Mouse (Mus musculus): ENCODE data around the gene Itga7. TPM values are rescaled to one million over a fixed set of nuclear protein-coding genes. Genes with fewer than 3 reads are reported as not detected.

Itga7 gene
- polyA plus RNA-seq, 1 experiment from 2014 or later, result 1.1 TPM

GRCm38 (mm10) chr10:128950208-128950887 lies 16.7 kb downstream of the Itga7 start:
- H3K4me3 ChIP-seq, result no peak overlapping the region
- H3K36me3 ChIP-seq, result no peaks in the 10 kb centered on the region
- no peaks in the 10 kb centered on the region for H3K9me3 ChIP-seq
- H3K27ac ChIP-seq, result no peak overlapping the region
- 0 out of 2 replicates have a peak, but pooled peaks cover 4% of the 10 kb centered on the region for H3K4me1 ChIP-seq
- no peak for DNase-seq (ENCODE audit: low spot score)
- H3K27me3 ChIP-seq (ENCODE audit: insufficient read depth, poor library complexity, severe bottlenecking), result 0 out of 2 replicates have a peak, but pooled peaks cover 8% of the 10 kb centered on the region
- 60% methylated on average over 16 of the region's 16 CpGs for WGBS

GRCm38 (mm10) chr10:128958340-128958739 lies 24.7 kb downstream of the Itga7 start:
- DNase-seq (ENCODE audit: low spot score), result no peak
- no peaks in the 10 kb centered on the region for H3K4me1 ChIP-seq
- H3K27me3 ChIP-seq (ENCODE audit: insufficient read depth, poor library complexity, severe bottlenecking), result peaks cover 14% of the 10 kb centered on the region; the same call in 1 of the 2 replicates
- WGBS, result 70% methylated on average over 10 of the region's 10 CpGs
- H3K36me3 ChIP-seq, result no peaks in the 10 kb centered on the region
- H3K4me3 ChIP-seq, result no peak overlapping the region
- H3K27ac ChIP-seq, result no peak overlapping the region
- no peaks in the 10 kb centered on the region for H3K9me3 ChIP-seq

GRCm38 (mm10) chr10:128960142-128960541 lies 26.5 kb downstream of the Itga7 start:
- no peak for DNase-seq (ENCODE audit: low spot score)
- Histone ChIP-seq H3K36me3 (no peaks in the 10 kb centered on the region), H3K27me3 (ENCODE audit: insufficient read depth, poor library complexity, severe bottlenecking) (peaks cover 14% of the 10 kb centered on the region; the same call in 1 of the 2 replicates), H3K4me1 (no peaks in the 10 kb centered on the region), H3K27ac (no peak overlapping the region), H3K4me3 (no peak overlapping the region), H3K9me3 (no peaks in the 10 kb centered on the region)
- 67% methylated on average over 4 of the region's 4 CpGs for WGBS

- H3K36me3 ChIP-seq, result no peaks in the 10 kb centered on the region
- H3K4me3 ChIP-seq, result no peak within 1 kb of the TSS
- no peak for DNase-seq (ENCODE audit: low spot score)
- peaks cover 12% of the 10 kb centered on the region; the same call in 1 of the 2 replicates for H3K27me3 ChIP-seq (ENCODE audit: insufficient read depth, poor library complexity, severe bottlenecking)
- no peak within 1 kb of the TSS for H3K27ac ChIP-seq
- no peaks in the 10 kb centered on the region for H3K4me1 ChIP-seq
- 75% methylated on average over 12 of the region's 12 CpGs for WGBS
- no peaks in the 10 kb centered on the region for H3K9me3 ChIP-seq
Measured at GRCm38 (mm10) chr10:128960590-128961584, 27.3 kb downstream of the Itga7 start, which contains the start of gene Mettl7b. Gene Mettl7b (minus strand): TSS chr10:128960988.

- DNase-seq (ENCODE audit: low spot score), result no peak
- Histone ChIP-seq H3K27me3 (ENCODE audit: insufficient read depth, poor library complexity, severe bottlenecking) (no peaks in the 10 kb centered on the region), H3K27ac (no peak overlapping the region), H3K9me3 (no peaks in the 10 kb centered on the region), H3K4me3 (no peak overlapping the region), H3K36me3 (no peaks in the 10 kb centered on the region), H3K4me1 (no peaks in the 10 kb centered on the region)
- 75% methylated on average over 2 of the region's 2 CpGs for WGBS
Measured at GRCm38 (mm10) chr10:128964961-128965360, 31.3 kb downstream of the Itga7 start.

GRCm38 (mm10) chr10:128965871-128966270 lies 32.3 kb downstream of the Itga7 start:
- no peak overlapping the region for H3K27ac ChIP-seq
- peaks cover 2% of the 10 kb centered on the region; the same call in 1 of the 2 replicates for H3K4me1 ChIP-seq
- no peaks in the 10 kb centered on the region for H3K36me3 ChIP-seq
- 86% methylated on average over 6 of the region's 6 CpGs for WGBS
- no peaks in the 10 kb centered on the region for H3K27me3 ChIP-seq (ENCODE audit: insufficient read depth, poor library complexity, severe bottlenecking)
- DNase-seq (ENCODE audit: low spot score), result no peak
- H3K9me3 ChIP-seq, result no peaks in the 10 kb centered on the region
- H3K4me3 ChIP-seq, result no peak overlapping the region

GRCm38 (mm10) chr10:128968341-128968749 lies 34.7 kb downstream of the Itga7 start:
- Histone ChIP-seq H3K9me3 (no peaks in the 10 kb centered on the region), H3K4me1 (peaks cover 2% of the 10 kb centered on the region; the same call in 1 of the 2 replicates), H3K27me3 (ENCODE audit: insufficient read depth, poor library complexity, severe bottlenecking) (no peaks in the 10 kb centered on the region), H3K27ac (no peak overlapping the region), H3K36me3 (no peaks in the 10 kb centered on the region), H3K4me3 (no peak overlapping the region)
- no peak for DNase-seq (ENCODE audit: low spot score)
- 50% methylated on average over 1 of the region's 1 CpGs for WGBS

- WGBS, result 31% methylated on average over 1 of the region's 1 CpGs
- H3K9me3 ChIP-seq, result no peaks in the 10 kb centered on the region
- no peaks in the 10 kb centered on the region for H3K36me3 ChIP-seq
- H3K27me3 ChIP-seq (ENCODE audit: insufficient read depth, poor library complexity, severe bottlenecking), result no peaks in the 10 kb centered on the region
- no peak overlapping the region for H3K27ac ChIP-seq
- DNase-seq (ENCODE audit: low spot score), result no peak
- H3K4me3 ChIP-seq, result no peak overlapping the region
- peaks cover 2% of the 10 kb centered on the region; the same call in 1 of the 2 replicates for H3K4me1 ChIP-seq
Measured at GRCm38 (mm10) chr10:128970740-128971250, 37.2 kb downstream of the Itga7 start.

- Histone ChIP-seq H3K4me1 (peaks cover 2% of the 10 kb centered on the region), H3K9me3 (no peaks in the 10 kb centered on the region), H3K36me3 (no peaks in the 10 kb centered on the region), H3K27ac (no peak overlapping the region), H3K4me3 (no peak overlapping the region), H3K27me3 (ENCODE audit: insufficient read depth, poor library complexity, severe bottlenecking) (no peaks in the 10 kb centered on the region)
- WGBS, result 74% methylated on average over 4 of the region's 4 CpGs
- no peak for DNase-seq (ENCODE audit: low spot score)
Measured at GRCm38 (mm10) chr10:128972841-128973240, 39.2 kb downstream of the Itga7 start.

- peak overlapping the region; percentile 29; the same call in 1 of the 2 replicates for H3K27ac ChIP-seq
- 24% methylated on average over 3 of the region's 3 CpGs for WGBS
- no peak overlapping the region for H3K4me3 ChIP-seq
- H3K27me3 ChIP-seq (ENCODE audit: insufficient read depth, poor library complexity, severe bottlenecking), result no peaks in the 10 kb centered on the region
- no peak for DNase-seq (ENCODE audit: low spot score)
- no peaks in the 10 kb centered on the region for H3K36me3 ChIP-seq
- no peaks in the 10 kb centered on the region for H3K9me3 ChIP-seq
- peaks cover 8% of the 10 kb centered on the region; the same call in 1 of the 2 replicates for H3K4me1 ChIP-seq
Measured at GRCm38 (mm10) chr10:128976395-128976794, 42.8 kb downstream of the Itga7 start.

GRCm38 (mm10) chr10:128977522-128978114 lies 44.0 kb downstream of the Itga7 start:
- H3K9me3 ChIP-seq, result no peaks in the 10 kb centered on the region
- H3K27ac ChIP-seq, result no peak overlapping the region
- H3K36me3 ChIP-seq, result no peaks in the 10 kb centered on the region
- 21% methylated on average over 9 of the region's 9 CpGs for WGBS
- no peaks in the 10 kb centered on the region for H3K27me3 ChIP-seq (ENCODE audit: insufficient read depth, poor library complexity, severe bottlenecking)
- H3K4me1 ChIP-seq, result peaks cover 8% of the 10 kb centered on the region; the same call in 1 of the 2 replicates
- H3K4me3 ChIP-seq, result no peak overlapping the region
- DNase-seq (ENCODE audit: low spot score), result no peak

GRCm38 (mm10) chr10:128980644-128981365 lies 47.2 kb downstream of the Itga7 start:
- no peak overlapping the region for H3K4me3 ChIP-seq
- H3K27me3 ChIP-seq (ENCODE audit: insufficient read depth, poor library complexity, severe bottlenecking), result no peaks in the 10 kb centered on the region
- H3K36me3 ChIP-seq, result no peaks in the 10 kb centered on the region
- DNase-seq (ENCODE audit: low spot score), result no peak
- WGBS, result 37% methylated on average over 3 of the region's 3 CpGs
- H3K9me3 ChIP-seq, result no peaks in the 10 kb centered on the region
- H3K4me1 ChIP-seq, result peaks cover 8% of the 10 kb centered on the region; the same call in 1 of the 2 replicates
- no peak overlapping the region for H3K27ac ChIP-seq

Data from heart, embryonic 10.5 days (tissue).